Mouse (Mus musculus): ENCODE data around the gene Myl7.

Myl7 gene

GRCm38 (mm10) chr11:5867196-5867595 is 31.4 kb downstream of the Myl7 start:
- DNase-seq (ENCODE audit: low read depth, low spot score), result no peak

- peak; percentile 96 for DNase-seq (ENCODE audit: low read depth, low spot score)
These were observed 36.0 kb downstream of the Myl7 start for GRCm38 (mm10) chr11:5862394-5863105.

- DNase-seq (ENCODE audit: low read depth, low spot score), result no peak
These were observed 36.7 kb downstream of the Myl7 start, which contains the start of gene Aebp1 for GRCm38 (mm10) chr11:5861678-5862393. Gene Aebp1 (plus strand): TSS chr11:5861947.

GRCm38 (mm10) chr11:5860639-5861038 is 37.9 kb downstream of the Myl7 start:
- peak; percentile 74 for DNase-seq (ENCODE audit: low read depth, low spot score)

GRCm38 (mm10) chr11:5859883-5860550 is 38.6 kb downstream of the Myl7 start:
- DNase-seq (ENCODE audit: low read depth, low spot score), result peak; percentile 80

GRCm38 (mm10) chr11:5858723-5859122 is 39.9 kb downstream of the Myl7 start:
- DNase-seq (ENCODE audit: low read depth, low spot score), result no peak

GRCm38 (mm10) chr11:5856479-5857130 is 42.0 kb downstream of the Myl7 start:
- DNase-seq (ENCODE audit: low read depth, low spot score), result no peak

GRCm38 (mm10) chr11:5855902-5856301 is 42.7 kb downstream of the Myl7 start:
- peak; percentile 98 for DNase-seq (ENCODE audit: low read depth, low spot score)

- peak; percentile 94 for DNase-seq (ENCODE audit: low read depth, low spot score)
These were observed 43.1 kb downstream of the Myl7 start for GRCm38 (mm10) chr11:5855481-5855880.

- DNase-seq (ENCODE audit: low read depth, low spot score), result peak; percentile 41
These were observed 46.3 kb downstream of the Myl7 start for GRCm38 (mm10) chr11:5852314-5852713.

- peak; percentile 54 for DNase-seq (ENCODE audit: low read depth, low spot score)
These were observed 47.4 kb downstream of the Myl7 start for GRCm38 (mm10) chr11:5851021-5851736.

GRCm38 (mm10) chr11:5850452-5850851 is 48.1 kb downstream of the Myl7 start:
- DNase-seq (ENCODE audit: low read depth, low spot score), result no peak

GRCm38 (mm10) chr11:5849316-5849715 is 49.3 kb downstream of the Myl7 start:
- peak; percentile 89 for DNase-seq (ENCODE audit: low read depth, low spot score)

- DNase-seq (ENCODE audit: low read depth, low spot score), result peak; percentile 77
These were observed 49.8 kb downstream of the Myl7 start for GRCm38 (mm10) chr11:5848741-5849140.

- peak; percentile 80 for DNase-seq (ENCODE audit: low read depth, low spot score)
These were observed 51.8 kb downstream of the Myl7 start for GRCm38 (mm10) chr11:5846639-5847345.
